Mouse (Mus musculus) midbrain, embryonic 16.5 days (tissue): ENCODE results near the gene Gm21698. TPM values are rescaled to one million over a fixed set of nuclear protein-coding genes. Genes with fewer than 3 reads are reported as not detected.
"Not testable (repeated sequence)": the region's sequence is repeated elsewhere in the genome, so short reads cannot be mapped to it uniquely, and the experiment has no call there.

Experiments used
- ATAC-seq: fragments of 200-750 bp; cut with Nextera tagmentation; 2 replicates; pipeline ENCODE4 v1.8.0; 2017; ENCODE audit warnings: moderate TSS enrichment
- H3K27ac ChIP-seq: fragments of 300-500 bp; sonication (generic); 2 replicates; pipeline ENCODE4 v1.5.1; 2014; ENCODE audit warnings: mild to moderate bottlenecking, low read length, mixed read lengths
- H3K27me3 ChIP-seq: fragments of 300-500 bp; sonication (generic); 2 replicates; pipeline ENCODE4 v1.6.1; 2014; ENCODE audit warnings: low read depth, low read length, mixed read lengths; ENCODE audit not compliant: control insufficient read depth, insufficient read depth
- H3K36me3 ChIP-seq: fragments of 300-500 bp; sonication (generic); 2 replicates; pipeline ENCODE4 v1.6.1; 2014; ENCODE audit warnings: mild to moderate bottlenecking, low read length, moderate library complexity, mixed read lengths; ENCODE audit not compliant: control insufficient read depth, insufficient read depth
- H3K4me1 ChIP-seq: fragments of 300-500 bp; sonication (generic); 2 replicates; pipeline ENCODE4 v1.6.1; 2014; ENCODE audit warnings: mild to moderate bottlenecking, low read length, mixed read lengths; ENCODE audit not compliant: control insufficient read depth, insufficient read depth
- H3K4me2 ChIP-seq: fragments of 300-500 bp; sonication (generic); 2 replicates; pipeline ENCODE4 v1.6.1; 2014; ENCODE audit warnings: mild to moderate bottlenecking, low read length, mixed read lengths
- H3K4me3 ChIP-seq: fragments of 300-500 bp; sonication (generic); 2 replicates; pipeline ENCODE4 v1.5.1; 2014; ENCODE audit warnings: low read depth, mild to moderate bottlenecking, low read length, moderate library complexity, mixed read lengths
- H3K9ac ChIP-seq: fragments of 300-500 bp; sonication (generic); 2 replicates; pipeline ENCODE4 v1.6.1; 2014; ENCODE audit warnings: low read depth, low read length, mixed read lengths
- H3K9me3 ChIP-seq: fragments of 300-500 bp; sonication (generic); replicated peaks from 2 replicates; pipeline ENCODE4 v1.6.1; 2014; ENCODE audit warnings: mild to moderate bottlenecking, low read length, mixed read lengths; ENCODE audit not compliant: control insufficient read depth, poor library complexity, severe bottlenecking
- WGBS: fragments of 180-500 bp; shearing (Covaris S2); extraction: QIAGEN DNeasy Blood & Tissue Kit; methylation state at CpG from one replicate; pipeline ENCODE4 v1.1.7; 2014; 5-methylcytosine and 5-hydroxymethylcytosine counted together
- polyA plus RNA-seq: library from polyadenylated mRNA; unstranded; fragments of >200 nt; fragmentation: Nextera tagmentation; extraction: Ambion mirVana; gene quantifications from 2 replicates; pipeline ENCODE4 v1.2.1, GENCODE M21; 2015

The Gm21698 gene
- polyA plus RNA-seq = 0.20 and 0.30 TPM in 2 replicates

GRCm38 (mm10) chr5:25988550-25988949, at the start of gene Gm21698:
Gene Gm21698, minus strand, starts transcription at chr5:25988650.
- not testable (repeated sequence) for H3K4me3 ChIP-seq, H3K4me2 ChIP-seq, H3K9me3 ChIP-seq, H3K27ac ChIP-seq, ATAC-seq, H3K27me3 ChIP-seq, H3K9ac ChIP-seq, H3K4me1 ChIP-seq, H3K36me3 ChIP-seq
- WGBS = no CpG with 5 or more reads among the region's 3 CpGs

- not testable (repeated sequence) for H3K27ac ChIP-seq, H3K9ac ChIP-seq, ATAC-seq, H3K4me3 ChIP-seq, H3K27me3 ChIP-seq, H3K9me3 ChIP-seq, H3K4me1 ChIP-seq, H3K36me3 ChIP-seq, H3K4me2 ChIP-seq
- WGBS = no CpG with 5 or more reads among the region's 3 CpGs
Observed at GRCm38 (mm10) chr5:26022816-26023215, 34.4 kb upstream of the Gm21698 start, which contains the start of gene Gm5862. Gene Gm5862, minus strand, starts transcription at chr5:26022916.

- not testable (repeated sequence) for H3K27me3 ChIP-seq, H3K36me3 ChIP-seq, H3K4me1 ChIP-seq, H3K9me3 ChIP-seq, H3K9ac ChIP-seq, H3K27ac ChIP-seq, ATAC-seq
- Histone ChIP-seq H3K4me3 (peak overlapping the region; percentile 34), H3K4me2 (peak overlapping the region; percentile 55)
- 69% methylated on average over 6 of the region's 7 CpGs for WGBS
Observed at GRCm38 (mm10) chr5:26007697-26008096, 19.2 kb upstream of the Gm21698 start.

- Histone ChIP-seq H3K4me2 (peak overlapping the region; percentile 55), H3K9ac (peak overlapping the region; percentile 37), H3K4me3 (peak overlapping the region; percentile 34)
- H3K4me1 ChIP-seq, H3K9me3 ChIP-seq, H3K27me3 ChIP-seq, H3K36me3 ChIP-seq, H3K27ac ChIP-seq: not testable (repeated sequence)
- peak; percentile 97 for ATAC-seq
- WGBS = 20% methylated on average over 40 of the region's 45 CpGs
Observed at GRCm38 (mm10) chr5:26006937-26007695, 18.7 kb upstream of the Gm21698 start.

DNA sequence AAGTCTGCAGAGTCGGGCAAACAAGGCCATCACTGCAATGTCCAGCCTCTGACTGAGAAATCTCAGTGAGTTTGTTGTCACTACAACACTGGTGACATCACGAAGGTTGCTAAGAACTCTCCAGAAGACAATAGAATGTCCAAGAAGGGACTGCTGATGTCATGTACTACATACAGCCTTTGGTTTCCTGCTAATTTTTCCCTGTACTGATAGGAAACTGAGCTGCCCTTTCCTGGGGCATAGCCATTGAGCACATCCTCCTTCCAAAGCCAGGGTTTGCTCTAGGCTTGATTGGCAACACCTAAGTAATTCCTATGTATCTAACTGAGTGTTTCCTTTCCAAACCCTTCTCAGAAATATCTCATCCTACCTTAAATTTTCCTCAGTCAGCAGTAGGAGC, 16.2 kb upstream of the Gm21698 start, which contains the start of gene Gm1979:
Gene Gm1979, minus strand, starts transcription at position 101 of the 400 bp plus-strand sequence.
- H3K9me3 ChIP-seq, H3K4me1 ChIP-seq, H3K4me2 ChIP-seq, H3K27me3 ChIP-seq, ATAC-seq, H3K36me3 ChIP-seq, H3K4me3 ChIP-seq, H3K9ac ChIP-seq, H3K27ac ChIP-seq: not testable (repeated sequence)
- 92% methylated on average over 1 of the region's 2 CpGs for WGBS

- H3K9ac ChIP-seq, H3K4me2 ChIP-seq, H3K36me3 ChIP-seq, H3K27me3 ChIP-seq, H3K9me3 ChIP-seq, ATAC-seq, H3K4me3 ChIP-seq, H3K27ac ChIP-seq, H3K4me1 ChIP-seq: not testable (repeated sequence)
- WGBS = no CpG with 5 or more reads among the region's 2 CpGs
Observed at GRCm38 (mm10) chr5:25972563-25972962, 15.9 kb downstream of the Gm21698 start, which contains the start of gene Gm21680. Gene Gm21680, minus strand, starts transcription at chr5:25972663.

GRCm38 (mm10) chr5:25957050-25957449, 31.4 kb downstream of the Gm21698 start:
- Histone ChIP-seq H3K4me2 (peak overlapping the region; percentile 45), H3K4me3 (peak overlapping the region; percentile 22)
- not testable (repeated sequence) for ATAC-seq, H3K9me3 ChIP-seq, H3K36me3 ChIP-seq, H3K27ac ChIP-seq, H3K27me3 ChIP-seq, H3K4me1 ChIP-seq, H3K9ac ChIP-seq
- WGBS = 68% methylated on average over 16 of the region's 17 CpGs

DNA sequence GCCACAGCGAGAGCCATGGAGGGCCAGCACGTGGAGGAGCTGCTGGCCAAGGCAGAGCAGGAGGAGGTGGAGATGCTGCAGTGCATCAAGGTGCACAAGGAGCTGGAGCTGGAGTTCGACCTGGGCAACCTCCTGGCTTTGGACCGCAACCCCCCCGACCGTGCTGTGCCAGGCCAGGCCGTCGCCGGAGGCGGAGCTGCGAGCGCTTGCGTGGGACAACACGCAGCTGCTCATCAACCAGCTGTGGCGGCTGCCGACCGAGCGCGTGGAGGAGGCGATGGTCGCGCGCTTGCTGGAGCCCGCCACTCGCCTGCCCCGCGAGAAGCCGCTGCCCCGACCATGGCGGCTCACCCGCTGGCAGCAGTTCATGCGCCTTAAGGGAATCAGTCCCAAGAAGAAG, 31.8 kb downstream of the Gm21698 start:
- Histone ChIP-seq H3K4me3 (peak overlapping the region; percentile 22), H3K4me2 (peak overlapping the region; percentile 45)
- H3K27me3 ChIP-seq, H3K36me3 ChIP-seq, H3K9ac ChIP-seq, H3K4me1 ChIP-seq, H3K9me3 ChIP-seq, H3K27ac ChIP-seq: not testable (repeated sequence)
- 35% methylated on average over 30 of the region's 32 CpGs for WGBS
- peak; percentile 71 for ATAC-seq

GRCm38 (mm10) chr5:25954317-25954716, 34.1 kb downstream of the Gm21698 start, which contains the start of gene Gm21671:
Gene Gm21671, minus strand, starts transcription at chr5:25954417.
- not testable (repeated sequence) for H3K4me1 ChIP-seq, H3K9ac ChIP-seq, H3K4me3 ChIP-seq, H3K27me3 ChIP-seq, H3K27ac ChIP-seq, H3K4me2 ChIP-seq, H3K36me3 ChIP-seq, H3K9me3 ChIP-seq, ATAC-seq
- WGBS = 67% methylated on average over 2 of the region's 2 CpGs
